Mouse (Mus musculus): Measurements from ENCODE around the gene Prss22. TPM values are rescaled to one million over a fixed set of nuclear protein-coding genes. Genes with fewer than 3 reads are reported as not detected.
A peak's percentile ranks its signal among the peaks of the same experiment; 100 is the strongest.

The Prss22 gene
- polyA plus RNA-seq, 1 experiment from 2014 or later, result 1.2 TPM

DNA sequence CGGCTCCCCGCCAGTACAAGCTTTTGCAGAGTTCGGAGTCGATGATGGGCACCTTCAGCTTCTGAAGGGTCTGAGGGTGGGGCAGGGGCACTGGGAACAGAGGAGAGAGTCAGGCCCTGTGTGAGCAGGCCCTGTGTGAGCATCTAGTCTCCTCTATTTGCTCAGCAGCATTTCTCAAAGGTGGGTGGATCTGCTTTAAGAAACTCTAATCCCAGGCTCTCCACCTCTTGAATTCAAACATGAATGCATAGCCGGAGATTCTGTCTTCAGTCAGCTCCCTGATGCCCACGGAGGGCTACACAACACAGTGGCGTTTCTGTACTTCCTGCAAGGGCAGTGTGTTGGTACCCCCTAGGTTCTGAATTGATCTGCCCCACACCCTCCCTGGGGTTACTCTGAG, 3.2 kb downstream of the Prss22 start:
- Histone ChIP-seq H3K4me2 (replicated peaks) (no peak overlapping the region), H3K9me3 (no peaks in the 10 kb centered on the region), H3K9ac (no peak overlapping the region), H3K36me3 (no peaks in the 10 kb centered on the region), H3K4me1 (0 out of 2 replicates have a peak, but pooled peaks cover 3% of the 10 kb centered on the region), H3K4me3 (no peak overlapping the region), H3K27ac (no peak overlapping the region), H3K27me3 (peaks cover 5% of the 10 kb centered on the region; the same call in 1 of the 2 replicates)
- ATAC-seq (ENCODE audit: insufficient number of reproducible peaks, insufficient read depth, low FRiP score, low TSS enrichment), result no peak
- WGBS, result 63% methylated on average over 7 of the region's 7 CpGs

- 0 out of 2 replicates have a peak overlapping the region, but pooled peaks have one; percentile 36 for H3K9ac ChIP-seq
- 0 out of 2 replicates have a peak, but pooled peaks cover 3% of the 10 kb centered on the region for H3K4me1 ChIP-seq
- peaks cover 5% of the 10 kb centered on the region; the same call in 1 of the 2 replicates for H3K27me3 ChIP-seq
- H3K4me2 ChIP-seq (replicated peaks), result peak overlapping the region; percentile 51
- 9% methylated on average over 31 of the region's 31 CpGs for WGBS
- H3K27ac ChIP-seq, result no peak overlapping the region
- H3K4me3 ChIP-seq, result peak overlapping the region; percentile 14
- peak; percentile 47; the same call in 1 of the 2 replicates for ATAC-seq (ENCODE audit: insufficient number of reproducible peaks, insufficient read depth, low FRiP score, low TSS enrichment)
- no peaks in the 10 kb centered on the region for H3K36me3 ChIP-seq
- H3K9me3 ChIP-seq, result no peaks in the 10 kb centered on the region
These were observed 4.1 kb downstream of the Prss22 start for GRCm38 (mm10) chr17:23993559-23994428.

DNA sequence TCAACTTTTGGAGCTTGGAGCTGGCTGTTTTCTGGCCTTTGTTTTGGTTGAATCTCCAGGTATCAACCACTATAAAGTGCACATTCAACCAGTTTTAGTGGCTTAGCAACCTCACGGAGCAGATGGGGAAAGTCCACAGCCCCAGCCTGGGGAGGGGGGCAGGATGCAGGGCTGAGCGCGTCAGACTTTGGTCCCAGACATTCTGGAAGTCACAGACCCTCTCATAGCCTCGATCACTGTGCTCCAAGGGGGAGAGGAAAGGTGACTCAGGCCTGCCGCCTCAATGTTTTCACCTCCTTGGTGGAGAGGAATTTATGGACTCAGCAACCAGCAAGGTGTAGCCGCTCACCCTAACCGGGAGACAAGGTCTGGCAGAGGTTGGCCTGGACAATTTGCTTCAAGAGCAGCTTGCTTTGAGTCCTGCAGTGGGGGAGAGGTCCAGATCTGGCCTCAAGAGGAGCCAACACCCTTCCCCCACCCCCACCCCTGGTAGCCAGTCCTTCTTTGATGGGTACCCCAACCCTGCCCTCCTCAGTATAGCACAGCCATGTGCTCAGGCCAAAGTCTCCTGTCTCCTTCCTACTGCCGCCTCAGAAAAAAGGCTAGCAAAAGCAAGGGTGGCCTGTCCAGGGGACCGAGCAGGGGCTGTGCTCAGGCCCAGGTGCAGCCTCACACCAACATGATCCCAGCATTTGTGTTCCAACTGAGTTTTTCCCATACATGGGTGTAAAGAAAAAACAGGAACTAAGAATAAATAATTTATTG, 4.9 kb downstream of the Prss22 start:
- 0 out of 2 replicates have a peak, but pooled peaks have one; percentile 63 for ATAC-seq (ENCODE audit: insufficient number of reproducible peaks, insufficient read depth, low FRiP score, low TSS enrichment)
- no peak overlapping the region for H3K9ac ChIP-seq
- WGBS, result 72% methylated on average over 9 of the region's 9 CpGs

DNA sequence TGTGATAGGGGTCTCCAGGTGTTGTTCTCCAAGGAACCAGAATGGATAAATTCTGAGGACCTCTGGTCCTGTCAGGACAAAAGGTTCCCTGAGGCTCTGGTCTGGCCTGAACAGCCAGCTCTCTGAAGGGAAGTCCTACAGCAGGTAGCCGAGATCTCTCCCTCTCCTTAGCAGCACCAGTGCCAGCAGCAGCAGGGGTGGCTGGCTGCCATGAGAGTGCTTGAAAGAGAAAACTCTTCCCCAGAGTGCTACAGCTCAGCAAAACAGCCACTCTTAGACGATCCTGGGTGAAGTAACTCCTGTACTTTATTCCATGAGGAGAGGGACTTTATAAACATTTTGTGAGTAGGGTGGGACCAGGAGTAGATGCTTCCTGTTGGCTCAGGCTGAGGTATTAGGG, 8.1 kb downstream of the Prss22 start:
- 0 out of 2 replicates have a peak, but pooled peaks cover 3% of the 10 kb centered on the region for H3K4me1 ChIP-seq
- H3K9ac ChIP-seq, result no peak overlapping the region
- no peak for ATAC-seq (ENCODE audit: insufficient number of reproducible peaks, insufficient read depth, low FRiP score, low TSS enrichment)
- no peaks in the 10 kb centered on the region for H3K36me3 ChIP-seq
- no peak overlapping the region for H3K4me3 ChIP-seq
- no peak overlapping the region for H3K27ac ChIP-seq
- 42% methylated on average over 2 of the region's 2 CpGs for WGBS
- no peak overlapping the region for H3K4me2 ChIP-seq (replicated peaks)
- peaks cover 5% of the 10 kb centered on the region; the same call in 1 of the 2 replicates for H3K27me3 ChIP-seq
- H3K9me3 ChIP-seq, result no peaks in the 10 kb centered on the region

More for the DNA sequence above, 4.9 kb downstream of the Prss22 start:
- Histone ChIP-seq H3K4me3 (peak overlapping the region; percentile 14; the same call in 1 of the 2 replicates), H3K9me3 (no peaks in the 10 kb centered on the region), H3K27ac (no peak overlapping the region), H3K4me2 (replicated peaks) (peak overlapping the region; percentile 51), H3K4me1 (0 out of 2 replicates have a peak, but pooled peaks cover 3% of the 10 kb centered on the region), H3K36me3 (no peaks in the 10 kb centered on the region), H3K27me3 (peaks cover 5% of the 10 kb centered on the region; the same call in 1 of the 2 replicates)

DNA sequence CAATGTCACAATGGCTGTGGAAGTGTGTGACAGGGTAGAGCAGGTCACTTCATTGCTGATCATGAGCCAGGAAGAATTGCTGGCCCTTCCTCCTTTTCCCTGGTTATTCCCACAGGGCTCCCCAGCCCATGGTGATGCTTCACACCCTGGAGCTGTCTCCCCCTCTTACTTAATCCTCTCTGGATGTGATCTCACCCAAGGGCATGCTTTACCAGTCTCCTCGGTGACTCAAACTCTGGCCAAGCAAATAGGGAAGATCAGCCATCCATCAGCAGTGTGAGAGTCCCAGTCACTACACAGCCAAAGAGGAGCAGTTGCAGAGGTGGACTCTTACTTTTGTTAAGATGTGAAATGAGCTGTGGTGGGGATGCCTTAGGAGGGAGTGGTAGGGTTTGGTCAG, 12.9 kb downstream of the Prss22 start:
- Histone ChIP-seq H3K27me3 (no peaks in the 10 kb centered on the region), H3K27ac (no peak overlapping the region), H3K9me3 (no peaks in the 10 kb centered on the region), H3K4me2 (replicated peaks) (no peak overlapping the region), H3K36me3 (no peaks in the 10 kb centered on the region), H3K4me1 (no peaks in the 10 kb centered on the region), H3K9ac (no peak overlapping the region), H3K4me3 (no peak overlapping the region)
- WGBS, result 93% methylated on average over 1 of the region's 1 CpGs
- no peak for ATAC-seq (ENCODE audit: insufficient number of reproducible peaks, insufficient read depth, low FRiP score, low TSS enrichment)

DNA sequence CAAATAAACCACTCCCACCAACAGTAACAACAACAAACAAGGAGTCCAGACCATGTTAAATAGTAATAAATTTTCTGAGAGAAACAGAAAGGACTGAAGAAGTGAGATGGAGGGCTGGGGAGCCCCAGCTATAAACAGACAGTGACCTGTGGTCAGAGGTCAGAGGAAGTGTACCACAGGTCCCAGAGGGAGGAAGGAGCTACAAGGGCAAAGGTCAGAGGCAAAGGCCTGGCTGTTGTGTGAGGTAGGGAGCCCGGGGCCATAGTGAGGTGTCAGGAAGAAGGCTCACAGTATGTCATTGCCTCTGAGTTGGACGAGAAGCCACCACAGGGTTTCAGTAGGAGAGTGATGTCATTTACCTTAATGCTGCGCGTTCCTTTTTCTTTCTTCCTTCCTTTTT, 15.0 kb downstream of the Prss22 start:
- Histone ChIP-seq H3K36me3 (no peaks in the 10 kb centered on the region), H3K4me2 (replicated peaks) (no peak overlapping the region), H3K4me3 (no peak overlapping the region), H3K9me3 (no peaks in the 10 kb centered on the region), H3K27ac (no peak overlapping the region), H3K4me1 (no peaks in the 10 kb centered on the region), H3K27me3 (no peaks in the 10 kb centered on the region), H3K9ac (no peak overlapping the region)
- ATAC-seq (ENCODE audit: insufficient number of reproducible peaks, insufficient read depth, low FRiP score, low TSS enrichment), result no peak
- 48% methylated on average over 4 of the region's 4 CpGs for WGBS

DNA sequence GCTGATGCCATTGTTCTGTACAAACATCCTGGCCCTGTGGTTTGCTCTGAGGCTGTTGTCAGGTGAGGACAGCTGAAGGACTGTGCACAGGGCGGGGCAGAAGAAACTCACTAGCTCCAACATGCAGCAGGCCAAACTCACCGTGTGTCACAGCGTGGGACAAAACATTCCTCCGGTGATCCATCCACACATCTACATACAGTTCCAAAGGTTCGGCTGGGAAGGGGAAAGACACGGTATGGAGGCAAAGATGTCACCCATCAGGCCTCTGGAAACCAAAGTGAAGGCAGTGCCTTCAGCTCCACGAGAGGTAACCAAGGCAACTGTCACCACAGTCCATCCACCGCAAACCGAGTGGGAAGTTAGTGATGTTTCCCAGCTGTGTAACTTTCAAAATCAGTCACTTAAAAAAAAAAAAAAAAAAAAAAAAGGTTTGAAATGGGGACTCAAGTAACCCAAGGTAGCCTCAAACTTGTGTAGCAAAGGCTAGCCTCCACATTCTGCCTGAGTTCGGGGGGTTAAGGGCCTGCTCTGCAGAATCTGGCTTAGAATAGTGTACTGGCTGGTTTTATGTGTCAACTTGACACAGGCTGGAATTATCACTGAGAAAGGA, 17.5 kb downstream of the Prss22 start, which contains the start of gene Prss30:
Gene Prss30 (minus strand): TSS at position 270 of the 613 bp plus-strand sequence.
- Histone ChIP-seq H3K4me3 (no peak within 1 kb of the TSS), H3K9me3 (no peaks in the 10 kb centered on the region), H3K9ac (no peak within 1 kb of the TSS), H3K27ac (no peak within 1 kb of the TSS), H3K27me3 (no peaks in the 10 kb centered on the region), H3K4me2 (replicated peaks) (no peak within 1 kb of the TSS), H3K4me1 (no peaks in the 10 kb centered on the region), H3K36me3 (no peaks in the 10 kb centered on the region)
- WGBS, result 74% methylated on average over 10 of the region's 10 CpGs
- ATAC-seq (ENCODE audit: insufficient number of reproducible peaks, insufficient read depth, low FRiP score, low TSS enrichment), result no peak

GRCm38 (mm10) chr17:23979471-23979870, 18.4 kb downstream of the Prss22 start:
- H3K4me1 ChIP-seq, result no peaks in the 10 kb centered on the region
- no peaks in the 10 kb centered on the region for H3K27me3 ChIP-seq
- H3K4me2 ChIP-seq (replicated peaks), result no peak overlapping the region
- ATAC-seq (ENCODE audit: insufficient number of reproducible peaks, insufficient read depth, low FRiP score, low TSS enrichment), result no peak
- H3K9ac ChIP-seq, result no peak overlapping the region
- H3K4me3 ChIP-seq, result no peak overlapping the region
- H3K9me3 ChIP-seq, result no peaks in the 10 kb centered on the region
- 52% methylated on average over 3 of the region's 3 CpGs for WGBS
- H3K27ac ChIP-seq, result no peak overlapping the region
- H3K36me3 ChIP-seq, result no peaks in the 10 kb centered on the region

- Histone ChIP-seq H3K36me3 (no peaks in the 10 kb centered on the region), H3K4me2 (replicated peaks) (no peak overlapping the region), H3K9ac (no peak overlapping the region), H3K4me3 (no peak overlapping the region), H3K27me3 (no peaks in the 10 kb centered on the region), H3K4me1 (no peaks in the 10 kb centered on the region), H3K27ac (no peak overlapping the region), H3K9me3 (no peaks in the 10 kb centered on the region)
- 77% methylated on average over 4 of the region's 4 CpGs for WGBS
- ATAC-seq (ENCODE audit: insufficient number of reproducible peaks, insufficient read depth, low FRiP score, low TSS enrichment), result no peak
These were observed 21.2 kb downstream of the Prss22 start for GRCm38 (mm10) chr17:23976665-23977064.

- H3K4me1 ChIP-seq, result no peaks in the 10 kb centered on the region
- H3K4me3 ChIP-seq, result no peak overlapping the region
- no peaks in the 10 kb centered on the region for H3K36me3 ChIP-seq
- no peak overlapping the region for H3K9ac ChIP-seq
- H3K27me3 ChIP-seq, result no peaks in the 10 kb centered on the region
- H3K27ac ChIP-seq, result no peak overlapping the region
- H3K4me2 ChIP-seq (replicated peaks), result no peak overlapping the region
- H3K9me3 ChIP-seq, result no peaks in the 10 kb centered on the region
- WGBS, result 84% methylated on average over 9 of the region's 9 CpGs
- ATAC-seq (ENCODE audit: insufficient number of reproducible peaks, insufficient read depth, low FRiP score, low TSS enrichment), result no peak
These were observed 26.6 kb downstream of the Prss22 start for GRCm38 (mm10) chr17:23971315-23971714.

DNA sequence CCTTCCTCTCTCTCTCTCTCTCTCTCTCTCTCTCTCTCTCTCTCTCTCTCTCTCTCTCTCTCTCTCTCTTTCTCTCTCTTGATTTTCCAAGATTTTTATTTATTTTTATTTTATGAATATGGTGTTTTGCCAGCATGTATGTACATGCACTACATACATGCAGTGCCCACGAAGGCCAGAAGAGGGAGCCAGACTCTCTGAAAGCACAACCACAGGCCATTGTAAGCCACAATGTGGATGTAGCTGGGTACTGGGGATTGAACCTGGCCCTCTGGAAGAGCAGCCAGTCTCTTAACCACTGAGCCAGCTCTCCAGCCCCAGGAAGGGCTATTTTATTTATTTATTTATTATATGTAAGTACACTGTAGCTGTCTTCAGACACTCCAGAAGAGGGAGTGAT, 28.7 kb downstream of the Prss22 start:
- H3K27me3 ChIP-seq, result no peaks in the 10 kb centered on the region
- no peak overlapping the region for H3K27ac ChIP-seq
- 0% methylated on average over 1 of the region's 1 CpGs for WGBS
- H3K9ac ChIP-seq, result no peak overlapping the region
- no peak for ATAC-seq (ENCODE audit: insufficient number of reproducible peaks, insufficient read depth, low FRiP score, low TSS enrichment)
- no peaks in the 10 kb centered on the region for H3K9me3 ChIP-seq
- no peaks in the 10 kb centered on the region for H3K4me1 ChIP-seq
- no peak overlapping the region for H3K4me2 ChIP-seq (replicated peaks)
- no peak overlapping the region for H3K4me3 ChIP-seq
- no peaks in the 10 kb centered on the region for H3K36me3 ChIP-seq

Measured in embryonic facial prominence, embryonic 12.5 days (tissue).